Mouse (Mus musculus): ENCODE data around the gene Adgrl3. TPM values are rescaled to one million over a fixed set of nuclear protein-coding genes. Genes with fewer than 3 reads are reported as not detected.
"Not testable (repeated sequence)": the region's sequence is repeated elsewhere in the genome, so short reads cannot be mapped to it uniquely, and the experiment has no call there.

Adgrl3 gene
- total RNA-seq, 2 experiments from 2014 or later = 204 to 219 TPM

- intact Hi-C loops (cut with DNase I) = loop anchor here (10.0 kb wide), 1 partner anchor 494 kb away; the partner anchor contains the start of gene Adgrl3
- peak in 1 of 2 experiments; percentile 19 for DNase-seq (ENCODE audit: low spot score in 2 of 2)
Measured at GRCm38 (mm10) chr5:81518720-81519496, 499.0 kb downstream of the Adgrl3 start.

GRCm38 (mm10) chr5:81519497-81520382, 499.8 kb downstream of the Adgrl3 start:
- peak; percentile 35 to 57 for DNase-seq (ENCODE audit: low spot score in 2 of 2)
- intact Hi-C loops (cut with DNase I) = loop anchor here (10.0 kb wide), 2 partner anchors 495 to 545 kb away; partner anchors contain the start of gene Adgrl3

GRCm38 (mm10) chr5:81522760-81523159, 502.8 kb downstream of the Adgrl3 start:
- intact Hi-C loops (cut with DNase I) = loop anchor here (10.0 kb wide), 1 partner anchor 542 kb away; no protein-coding TSS in a partner anchor
- no peak for DNase-seq (ENCODE audit: low spot score in 2 of 2)

- intact Hi-C loops (cut with DNase I) = loop anchor here (10.0 kb wide), 1 partner anchor 540 kb away; no protein-coding TSS in a partner anchor
- no peak for DNase-seq (ENCODE audit: low spot score in 2 of 2)
Measured at GRCm38 (mm10) chr5:81524532-81524961, 504.6 kb downstream of the Adgrl3 start.

- intact Hi-C loops (cut with DNase I) = loop anchor here (10.0 kb wide), 1 partner anchor 539 kb away; no protein-coding TSS in a partner anchor
- no peak for DNase-seq (ENCODE audit: low spot score in 2 of 2)
Measured at GRCm38 (mm10) chr5:81525326-81525725, 505.4 kb downstream of the Adgrl3 start.

- intact Hi-C loops (cut with DNase I) = no loop called here
- no peak for DNase-seq (ENCODE audit: low spot score in 2 of 2)
Measured at GRCm38 (mm10) chr5:81531639-81532038, 511.7 kb downstream of the Adgrl3 start.

GRCm38 (mm10) chr5:81550211-81550610, 530.3 kb downstream of the Adgrl3 start:
- no peak for DNase-seq (ENCODE audit: low spot score in 2 of 2)
- intact Hi-C loops (cut with DNase I) = no loop called here

- DNase-seq (ENCODE audit: low spot score in 2 of 2); intact Hi-C loops (cut with DNase I): not testable (repeated sequence)
Measured at GRCm38 (mm10) chr5:81555149-81555548, 535.2 kb downstream of the Adgrl3 start.

GRCm38 (mm10) chr5:81556008-81556407, 536.1 kb downstream of the Adgrl3 start:
- no peak for DNase-seq (ENCODE audit: low spot score in 2 of 2)
- intact Hi-C loops (cut with DNase I) = no loop called here

GRCm38 (mm10) chr5:81558965-81559364, 539.0 kb downstream of the Adgrl3 start:
- intact Hi-C loops (cut with DNase I) = no loop called here
- DNase-seq (ENCODE audit: low spot score in 2 of 2) = peak in 1 of 2 experiments; percentile 0

- DNase-seq (ENCODE audit: low spot score in 2 of 2) = peak in 1 of 2 experiments; percentile 72
- intact Hi-C loops (cut with DNase I) = no loop called here
Measured at GRCm38 (mm10) chr5:81564294-81564693, 544.4 kb downstream of the Adgrl3 start.

GRCm38 (mm10) chr5:81566577-81566976, 546.6 kb downstream of the Adgrl3 start:
- DNase-seq (ENCODE audit: low spot score in 2 of 2) = no peak
- intact Hi-C loops (cut with DNase I) = no loop called here

- intact Hi-C loops (cut with DNase I) = no loop called here
- DNase-seq (ENCODE audit: low spot score in 2 of 2) = no peak
Measured at GRCm38 (mm10) chr5:81568743-81569142, 548.8 kb downstream of the Adgrl3 start.

- intact Hi-C loops (cut with DNase I) = no loop called here
- no peak for DNase-seq (ENCODE audit: low spot score in 2 of 2)
Measured at GRCm38 (mm10) chr5:81582886-81583285, 562.9 kb downstream of the Adgrl3 start.

GRCm38 (mm10) chr5:81583425-81583824, 563.5 kb downstream of the Adgrl3 start:
- intact Hi-C loops (cut with DNase I) = no loop called here
- no peak for DNase-seq (ENCODE audit: low spot score in 2 of 2)

GRCm38 (mm10) chr5:81584945-81585344, 565.0 kb downstream of the Adgrl3 start:
- no peak for DNase-seq (ENCODE audit: low spot score in 2 of 2)
- intact Hi-C loops (cut with DNase I) = no loop called here

GRCm38 (mm10) chr5:81590005-81590694, 570.2 kb downstream of the Adgrl3 start:
- intact Hi-C loops (cut with DNase I) = no loop called here

GRCm38 (mm10) chr5:81591481-81591880, 571.5 kb downstream of the Adgrl3 start:
- no peak for DNase-seq (ENCODE audit: low spot score in 2 of 2)
- intact Hi-C loops (cut with DNase I) = no loop called here

More at GRCm38 (mm10) chr5:81590005-81590694, 570.2 kb downstream of the Adgrl3 start:
- no peak for DNase-seq (ENCODE audit: low spot score in 2 of 2)

GRCm38 (mm10) chr5:81593396-81593995, 573.6 kb downstream of the Adgrl3 start:
- intact Hi-C loops (cut with DNase I) = no loop called here
- no peak for DNase-seq (ENCODE audit: low spot score in 2 of 2)
